Mouse (Mus musculus): Measurements from ENCODE around the gene Spty2d1. TPM values are rescaled to one million over a fixed set of nuclear protein-coding genes. Genes with fewer than 3 reads are reported as not detected.

Gene Spty2d1
- 23.6 and 23.8 TPM in 2 replicates for polyA plus RNA-seq (2014; fragmentation: Nextera tagmentation; extraction: Ambion mirVana)

DNA sequence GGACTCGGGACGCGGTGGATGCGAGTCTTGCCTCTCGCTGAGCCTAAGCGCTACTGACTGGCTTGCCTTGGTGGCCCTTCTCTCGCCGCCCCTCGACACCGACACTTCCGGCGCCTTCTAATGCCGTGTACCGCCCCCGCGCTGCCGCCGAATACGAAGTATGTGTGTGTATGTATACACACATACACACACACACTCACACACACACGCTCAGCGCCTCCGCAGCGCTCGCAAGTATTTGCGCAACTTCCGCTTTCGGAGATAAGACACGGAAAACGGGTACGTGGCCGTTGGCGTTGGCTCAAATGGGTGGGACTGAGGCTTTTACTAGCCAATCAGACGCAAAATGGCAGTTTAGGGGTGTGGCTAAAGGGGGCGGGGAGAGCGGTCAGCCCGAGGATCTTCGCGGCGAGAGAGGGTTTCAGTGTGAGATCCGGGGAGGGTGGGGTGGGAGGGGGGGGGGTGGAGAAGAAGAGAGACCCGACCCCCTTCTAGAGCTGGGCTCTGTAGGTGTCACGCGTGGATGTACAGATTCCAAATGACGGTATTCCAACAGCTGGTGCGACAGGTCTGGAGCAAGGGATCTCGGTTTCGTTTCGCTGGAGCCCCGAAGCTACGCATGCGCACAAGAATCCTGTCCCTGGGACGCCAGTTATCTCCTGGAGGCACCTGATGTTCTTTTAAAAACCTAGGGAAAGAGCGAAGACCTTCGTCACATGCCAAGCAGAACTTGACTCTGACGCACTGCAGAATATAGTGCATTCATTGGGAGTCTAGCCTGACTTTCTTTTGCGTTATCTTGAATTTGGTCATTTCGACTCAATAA, at the start of gene Spty2d1:
Spty2d1 (minus strand) TSS at position 244 of the 826 bp plus-strand sequence.
- 1% methylated on average over 57 of the region's 57 CpGs for WGBS
- no peaks in the 10 kb centered on the region for H3K4me1 ChIP-seq (ENCODE audit: insufficient read depth)
- peak within 1 kb of the TSS; percentile 60 for H3K4me3 ChIP-seq (ENCODE audit: low read depth, low read length)
- no peaks in the 10 kb centered on the region for H3K27me3 ChIP-seq (ENCODE audit: insufficient read depth, low read length)
- H3K4me2 ChIP-seq: peak within 1 kb of the TSS; percentile 92
- no peaks in the 10 kb centered on the region for H3K9me3 ChIP-seq (ENCODE audit: low read depth, low read length)
- DNase-seq (peak; percentile 100), ATAC-seq (ENCODE audit: insufficient read depth) (peak; percentile 96)
- no peak for TF ChIP-seq CTCF (IDR thresholded peaks at IDR 0.05; ENCODE audit: low read depth)
- H3K36me3 ChIP-seq (ENCODE audit: insufficient read depth): no peaks in the 10 kb centered on the region
- H3K27ac ChIP-seq (ENCODE audit: low read depth): peak within 1 kb of the TSS; percentile 91
- peak within 1 kb of the TSS; percentile 64 for H3K9ac ChIP-seq

DNA sequence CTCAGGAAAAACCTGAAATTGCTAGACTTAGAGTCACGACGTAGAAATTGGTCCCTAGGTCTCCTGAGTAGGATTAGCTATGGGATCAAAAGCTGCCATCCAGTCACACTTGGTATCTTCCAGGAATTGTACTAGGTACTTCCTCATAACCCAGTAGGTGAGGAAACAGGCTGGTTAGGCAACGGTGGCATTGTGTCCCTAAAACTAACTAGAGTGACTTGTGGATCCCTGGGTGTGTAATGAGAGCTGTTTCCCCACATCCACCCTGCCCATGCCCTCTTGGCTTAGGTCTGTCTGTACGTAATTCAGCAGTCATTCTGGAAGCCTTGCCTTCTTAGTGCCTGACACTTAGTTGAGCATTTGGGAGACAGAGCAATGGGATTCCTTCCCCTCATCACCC, 48.1 kb upstream of the Spty2d1 start:
- Histone ChIP-seq H3K9me3 (ENCODE audit: low read depth, low read length) (no peaks in the 10 kb centered on the region), H3K4me1 (ENCODE audit: insufficient read depth) (peaks cover 10% of the 10 kb centered on the region), H3K9ac (no peak overlapping the region), H3K36me3 (ENCODE audit: insufficient read depth) (peaks cover 19% of the 10 kb centered on the region; the same call in 1 of the 2 replicates), H3K27ac (ENCODE audit: low read depth) (no peak overlapping the region), H3K4me3 (ENCODE audit: low read depth, low read length) (no peak overlapping the region), H3K27me3 (ENCODE audit: insufficient read depth, low read length) (no peaks in the 10 kb centered on the region), H3K4me2 (no peak overlapping the region)
- TF ChIP-seq CTCF (IDR thresholded peaks at IDR 0.05; ENCODE audit: low read depth): no peak
- DNase-seq (no peak), ATAC-seq (ENCODE audit: insufficient read depth) (no peak)
- WGBS: 74% methylated on average over 4 of the region's 4 CpGs

DNA sequence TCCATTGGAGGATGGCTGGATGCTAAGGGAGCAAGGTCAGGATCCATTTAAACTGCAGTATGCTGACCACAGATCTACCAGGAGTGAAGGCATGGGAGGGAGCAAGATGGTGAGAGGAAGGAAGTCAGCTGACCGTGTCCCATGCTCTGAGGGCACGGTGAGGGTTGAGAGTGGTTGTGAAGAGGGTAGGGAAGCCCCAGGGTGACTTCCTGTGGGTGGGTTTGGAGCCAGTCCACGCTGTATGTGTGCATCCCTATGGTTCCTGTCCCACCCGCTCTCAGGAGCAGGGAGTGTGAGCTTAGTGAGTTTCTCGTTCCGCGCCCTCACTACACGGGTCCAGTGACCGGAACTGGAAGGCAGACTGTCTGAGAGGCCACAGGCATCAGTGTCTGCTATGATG, 47.5 kb upstream of the Spty2d1 start:
- H3K9ac ChIP-seq: no peak overlapping the region
- ATAC-seq (ENCODE audit: insufficient read depth) (no peak), DNase-seq (no peak)
- H3K4me1 ChIP-seq (ENCODE audit: insufficient read depth): peaks cover 10% of the 10 kb centered on the region
- no peak overlapping the region for H3K27ac ChIP-seq (ENCODE audit: low read depth)
- H3K9me3 ChIP-seq (ENCODE audit: low read depth, low read length): no peaks in the 10 kb centered on the region
- WGBS: 70% methylated on average over 9 of the region's 9 CpGs
- H3K27me3 ChIP-seq (ENCODE audit: insufficient read depth, low read length): no peaks in the 10 kb centered on the region
- H3K4me2 ChIP-seq: no peak overlapping the region
- H3K4me3 ChIP-seq (ENCODE audit: low read depth, low read length): no peak overlapping the region
- H3K36me3 ChIP-seq (ENCODE audit: insufficient read depth): peaks cover 19% of the 10 kb centered on the region; the same call in 1 of the 2 replicates
- no peak for TF ChIP-seq CTCF (IDR thresholded peaks at IDR 0.05; ENCODE audit: low read depth)

DNA sequence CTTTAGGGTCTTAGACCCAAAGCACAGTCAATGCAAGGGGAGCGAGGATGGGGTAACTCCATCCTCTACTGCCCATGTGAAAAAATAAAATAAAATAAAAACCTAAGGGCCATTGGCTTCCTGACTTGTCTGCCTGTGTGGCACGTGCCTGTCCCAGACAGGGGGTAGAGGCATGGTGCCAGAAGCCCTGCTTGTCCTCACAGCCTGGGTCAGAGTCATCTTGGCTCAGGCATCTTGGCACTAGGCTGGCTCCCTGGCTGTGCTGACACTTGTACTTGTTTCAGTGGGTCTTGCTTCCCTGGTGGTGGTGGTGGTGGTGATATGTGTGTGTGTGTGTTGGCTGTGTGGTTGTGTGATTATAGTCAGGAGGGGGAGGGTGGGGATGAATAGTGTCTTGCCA, 46.5 kb upstream of the Spty2d1 start:
- Histone ChIP-seq H3K4me1 (ENCODE audit: insufficient read depth) (peaks cover 10% of the 10 kb centered on the region), H3K27me3 (ENCODE audit: insufficient read depth, low read length) (no peaks in the 10 kb centered on the region), H3K4me3 (ENCODE audit: low read depth, low read length) (no peak overlapping the region), H3K27ac (ENCODE audit: low read depth) (no peak overlapping the region), H3K4me2 (no peak overlapping the region), H3K9me3 (ENCODE audit: low read depth, low read length) (no peaks in the 10 kb centered on the region), H3K9ac (no peak overlapping the region), H3K36me3 (ENCODE audit: insufficient read depth) (peaks cover 19% of the 10 kb centered on the region; the same call in 1 of the 2 replicates)
- TF ChIP-seq CTCF (IDR thresholded peaks at IDR 0.05; ENCODE audit: low read depth): no peak
- DNase-seq (no peak), ATAC-seq (ENCODE audit: insufficient read depth) (no peak)
- WGBS: 77% methylated on average over 2 of the region's 2 CpGs

DNA sequence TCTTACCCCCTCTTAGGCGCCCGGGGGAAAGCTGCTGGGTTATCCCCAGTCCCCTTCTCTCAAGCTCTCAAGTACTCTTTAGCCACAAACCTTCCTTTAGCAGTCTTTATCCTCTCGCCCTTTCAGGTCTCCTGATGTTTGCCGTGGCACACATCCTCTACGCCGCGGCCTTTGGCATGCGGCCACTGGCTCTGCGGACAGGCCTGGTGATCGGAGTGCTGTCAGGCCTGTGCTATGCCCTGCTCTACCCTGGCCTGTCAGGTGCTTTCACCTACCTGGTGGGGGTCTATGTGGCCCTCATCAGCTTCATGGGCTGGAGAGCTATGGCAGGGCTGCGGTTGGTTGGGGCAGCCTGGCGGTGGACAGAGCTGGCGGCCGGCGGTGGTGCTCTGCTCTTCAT, 45.1 kb upstream of the Spty2d1 start:
- no peaks in the 10 kb centered on the region for H3K27me3 ChIP-seq (ENCODE audit: insufficient read depth, low read length)
- H3K9ac ChIP-seq: no peak overlapping the region
- no peaks in the 10 kb centered on the region for H3K9me3 ChIP-seq (ENCODE audit: low read depth, low read length)
- DNase-seq (no peak), ATAC-seq (ENCODE audit: insufficient read depth) (no peak)
- H3K4me3 ChIP-seq (ENCODE audit: low read depth, low read length): no peak overlapping the region
- no peak for TF ChIP-seq CTCF (IDR thresholded peaks at IDR 0.05; ENCODE audit: low read depth)
- H3K4me1 ChIP-seq (ENCODE audit: insufficient read depth): peaks cover 10% of the 10 kb centered on the region
- no peak overlapping the region; the same call in 1 of the 2 replicates for H3K4me2 ChIP-seq
- H3K27ac ChIP-seq (ENCODE audit: low read depth): no peak overlapping the region; the same call in 1 of the 2 replicates
- 81% methylated on average over 15 of the region's 15 CpGs for WGBS
- H3K36me3 ChIP-seq (ENCODE audit: insufficient read depth): peaks cover 19% of the 10 kb centered on the region; the same call in 1 of the 2 replicates

DNA sequence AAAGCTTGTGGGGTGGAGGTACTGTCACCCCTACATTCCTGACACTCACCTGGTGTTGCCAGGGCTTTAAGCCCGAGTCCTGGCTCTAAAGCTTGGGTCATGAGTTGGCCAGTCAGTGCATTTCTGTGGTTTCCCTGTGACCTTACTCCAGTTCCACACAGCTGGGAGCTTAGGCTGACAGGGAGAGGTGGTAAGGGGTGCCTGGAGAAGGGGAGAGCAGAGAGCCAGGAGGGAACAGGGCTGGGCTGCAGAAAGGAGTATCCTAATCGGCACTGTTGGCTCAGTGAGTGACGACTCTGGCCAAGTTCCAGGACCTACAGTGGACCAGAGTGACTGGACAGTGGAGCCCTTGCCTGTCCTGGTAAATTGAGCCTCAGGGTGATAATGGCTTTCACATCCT, 44.1 kb upstream of the Spty2d1 start:
- TF ChIP-seq CTCF (IDR thresholded peaks at IDR 0.05; ENCODE audit: low read depth): no peak
- H3K4me1 ChIP-seq (ENCODE audit: insufficient read depth): peaks cover 10% of the 10 kb centered on the region
- DNase-seq (peak; percentile 86), ATAC-seq (ENCODE audit: insufficient read depth) (peak; percentile 30; the same call in 1 of the 2 replicates)
- H3K4me3 ChIP-seq (ENCODE audit: low read depth, low read length): peak overlapping the region; percentile 82
- H3K27me3 ChIP-seq (ENCODE audit: insufficient read depth, low read length): no peaks in the 10 kb centered on the region
- peak overlapping the region; percentile 91 for H3K4me2 ChIP-seq
- H3K9ac ChIP-seq: peak overlapping the region; percentile 38
- peak overlapping the region; percentile 95 for H3K27ac ChIP-seq (ENCODE audit: low read depth)
- WGBS: 15% methylated on average over 3 of the region's 3 CpGs
- H3K9me3 ChIP-seq (ENCODE audit: low read depth, low read length): no peaks in the 10 kb centered on the region
- peaks cover 19% of the 10 kb centered on the region; the same call in 1 of the 2 replicates for H3K36me3 ChIP-seq (ENCODE audit: insufficient read depth)

DNA sequence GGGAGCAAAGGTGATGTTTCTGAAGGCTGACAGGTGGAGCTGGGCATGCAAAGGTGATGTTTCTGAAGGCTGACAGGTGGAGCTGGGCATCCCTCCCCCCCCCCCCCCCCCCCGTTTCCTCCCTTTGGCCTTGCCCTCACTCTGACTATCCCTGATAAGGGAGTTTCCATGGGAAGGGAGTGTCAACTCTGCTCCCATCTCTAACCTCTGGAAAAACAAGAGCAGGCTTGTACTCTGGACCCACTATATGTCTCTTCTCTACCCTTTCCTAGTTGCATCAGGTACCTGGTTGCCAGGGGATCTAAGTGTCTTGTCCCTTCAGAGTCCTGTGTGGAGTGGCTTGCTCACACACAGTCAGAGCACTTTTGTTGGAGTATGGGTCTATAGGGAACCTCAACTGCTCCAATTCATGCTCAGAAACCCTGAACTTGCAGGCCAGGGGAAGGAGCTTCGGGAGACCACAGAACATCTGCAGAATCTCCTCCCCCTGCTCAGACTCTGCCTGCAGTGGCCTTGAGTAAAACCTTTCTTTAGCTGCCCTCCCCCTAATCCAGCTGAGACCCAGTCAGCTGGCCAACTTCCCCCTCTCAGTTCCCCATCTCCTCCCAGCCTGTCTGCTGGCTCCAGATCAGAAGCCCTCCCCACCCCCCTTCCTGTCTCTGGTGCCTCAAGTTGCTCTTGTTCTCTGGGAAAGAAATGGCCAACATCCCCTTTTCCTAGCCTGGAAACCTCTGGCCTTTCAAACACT, 43.4 kb upstream of the Spty2d1 start:
- peaks cover 19% of the 10 kb centered on the region; the same call in 1 of the 2 replicates for H3K36me3 ChIP-seq (ENCODE audit: insufficient read depth)
- TF ChIP-seq CTCF (IDR thresholded peaks at IDR 0.05; ENCODE audit: low read depth): no peak
- peak overlapping the region; percentile 83 for H3K9ac ChIP-seq
- peak; percentile 64 for ATAC-seq (ENCODE audit: insufficient read depth)
- no peaks in the 10 kb centered on the region for H3K27me3 ChIP-seq (ENCODE audit: insufficient read depth, low read length)
- peak; percentile 90 for DNase-seq
- no peaks in the 10 kb centered on the region for H3K9me3 ChIP-seq (ENCODE audit: low read depth, low read length)
- peak overlapping the region; percentile 97 for H3K27ac ChIP-seq (ENCODE audit: low read depth)
- H3K4me3 ChIP-seq (ENCODE audit: low read depth, low read length): peak overlapping the region; percentile 82
- H3K4me1 ChIP-seq (ENCODE audit: insufficient read depth): peaks cover 10% of the 10 kb centered on the region
- H3K4me2 ChIP-seq: peak overlapping the region; percentile 91
- WGBS: 15% methylated on average over 1 of the region's 2 CpGs

Measured in lung, embryonic 14.5 days (tissue).